Mouse (Mus musculus) frontal cortex, adult 2 months (tissue): ENCODE measurements around the gene Mecr. TPM values are rescaled to one million over a fixed set of nuclear protein-coding genes. Genes with fewer than 3 reads are reported as not detected.

ENCODE experiments used
- DNase-seq, 2 experiments: peaks; one replicate each; pipeline ENCODE4 v3.0.0; 2022; ENCODE audit warnings: low spot score in 1 of 2; ENCODE audit errors: extremely low spot score in 1 of 2
- polyA plus RNA-seq: library from polyadenylated mRNA; depleted of rRNA; stranded (reverse); fragments of >200 nt; gene quantifications from 2 replicates; pipeline ENCODE4 v1.2.3, GENCODE M21; 2012

Gene Mecr
- polyA plus RNA-seq, 1 experiment: 54.4 TPM

DNA sequence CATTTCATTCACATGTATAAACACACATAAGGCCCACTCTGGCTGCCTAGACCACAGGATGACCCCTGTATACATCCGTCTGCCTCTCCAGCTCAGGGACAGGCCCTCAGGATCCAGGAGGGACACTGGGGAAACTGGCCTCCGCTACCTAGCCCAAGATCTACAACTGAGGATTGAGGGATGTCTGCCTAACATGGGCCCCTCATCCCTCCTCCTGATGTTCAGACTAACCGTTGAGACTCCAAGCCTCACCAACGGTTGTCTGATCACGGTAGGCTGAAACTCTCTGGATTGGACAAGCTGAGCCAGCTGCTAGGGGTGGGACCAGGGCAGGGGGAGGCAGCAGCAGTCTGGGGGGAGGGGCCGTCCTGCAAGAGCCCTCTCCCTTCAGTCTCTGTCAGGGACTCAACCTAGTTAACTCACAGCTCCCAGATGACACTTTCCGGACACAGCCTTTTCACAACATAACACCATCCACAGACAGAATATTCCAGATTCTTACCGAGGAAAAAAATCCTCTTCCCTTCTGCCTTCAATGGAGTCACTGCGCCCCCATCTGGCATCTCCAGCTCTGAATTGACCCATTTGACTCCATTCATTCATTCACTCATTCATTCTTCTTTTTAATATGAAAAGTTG, 9.2 kb upstream of the Mecr start:
- DNase-seq: peak in 1 of 2 experiments; percentile 65

DNA sequence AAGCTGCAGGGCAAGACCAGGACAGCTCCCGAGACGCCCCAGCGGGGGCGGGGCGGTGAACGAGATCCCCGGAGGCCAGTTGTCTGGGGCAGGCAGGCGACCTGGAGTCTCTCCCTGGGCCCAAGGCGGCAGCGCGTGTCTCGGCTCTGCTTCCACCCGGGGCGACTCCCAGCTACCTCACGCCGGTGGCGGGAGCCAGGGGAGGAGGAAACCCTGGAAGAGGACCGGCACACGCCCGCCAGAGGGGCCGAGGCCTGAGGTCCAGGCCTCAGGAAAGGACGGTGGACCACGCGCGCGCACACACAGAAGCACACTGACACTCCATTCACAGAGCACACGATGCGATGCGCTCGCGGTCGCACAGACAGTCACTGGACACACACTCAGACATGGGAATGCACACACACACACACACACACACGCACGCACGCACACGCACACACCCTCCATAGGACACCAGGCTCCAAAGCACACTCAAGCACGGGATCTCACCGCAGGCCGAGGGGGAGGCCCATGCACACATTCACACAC, 6.9 kb upstream of the Mecr start:
- no peak for DNase-seq

DNA sequence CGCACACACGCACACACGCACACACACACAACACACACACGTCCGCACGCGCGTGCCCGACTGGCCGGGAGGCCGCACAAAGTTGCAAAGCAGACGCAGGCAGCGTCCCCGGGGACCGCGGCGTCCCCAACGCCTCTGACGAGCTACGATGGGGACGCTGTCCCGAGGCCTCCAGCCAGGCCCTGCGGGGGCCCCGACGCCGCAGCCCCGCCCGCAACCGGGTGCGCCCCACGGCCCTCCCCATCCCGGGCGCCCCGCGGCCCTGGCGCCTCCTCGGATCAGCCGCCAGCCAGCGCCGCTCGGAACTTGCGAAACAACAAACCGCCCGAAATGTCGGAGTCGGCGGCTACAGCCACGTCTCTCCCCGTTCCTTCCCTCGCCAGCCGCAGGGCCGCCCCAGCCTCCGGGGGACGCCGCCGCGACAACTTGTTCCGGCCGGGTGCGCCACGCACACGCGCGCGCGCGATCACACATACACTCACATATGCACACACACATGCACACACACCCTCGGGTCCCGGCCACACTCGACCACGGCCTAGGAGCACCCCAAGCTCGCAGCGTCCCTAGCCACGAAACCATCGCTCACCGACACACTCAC, 6.3 kb upstream of the Mecr start:
- no peak for DNase-seq

DNA sequence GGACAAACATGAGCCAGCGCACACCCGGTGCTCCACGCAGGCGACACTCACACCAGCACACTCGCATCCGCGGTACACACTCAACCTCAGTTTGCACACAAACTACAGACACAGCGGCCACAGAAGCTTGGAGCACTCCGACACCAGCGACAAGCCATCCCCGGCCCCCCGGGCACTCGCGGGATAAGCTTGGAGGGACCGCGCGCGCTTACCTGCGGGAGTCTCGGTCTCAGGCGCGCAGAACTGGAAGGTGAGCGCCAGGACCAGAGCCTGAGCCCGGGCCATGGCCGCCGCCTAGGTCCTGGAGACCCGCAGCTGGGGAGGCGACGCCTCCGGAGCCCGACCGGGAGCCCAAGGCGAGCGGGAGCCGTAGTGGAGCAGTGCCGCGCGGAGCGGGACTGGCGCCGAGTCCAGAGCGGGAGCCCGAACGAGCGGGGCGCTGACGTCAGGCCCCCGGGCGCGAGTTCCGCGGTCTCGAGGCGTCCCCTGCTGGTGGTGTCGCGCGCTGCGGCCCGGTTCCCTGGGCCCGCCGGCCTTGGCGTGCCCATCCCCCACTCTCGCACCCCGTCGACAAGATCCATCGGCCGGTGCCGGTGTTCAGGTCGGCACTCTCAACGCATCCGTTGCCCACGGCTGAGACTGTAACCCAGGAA, 5.3 kb upstream of the Mecr start, which contains the start of gene Ptpru:
Ptpru (minus strand) TSS at position 417 of the 653 bp plus-strand sequence.
- DNase-seq: peak; percentile 44 to 95

DNA sequence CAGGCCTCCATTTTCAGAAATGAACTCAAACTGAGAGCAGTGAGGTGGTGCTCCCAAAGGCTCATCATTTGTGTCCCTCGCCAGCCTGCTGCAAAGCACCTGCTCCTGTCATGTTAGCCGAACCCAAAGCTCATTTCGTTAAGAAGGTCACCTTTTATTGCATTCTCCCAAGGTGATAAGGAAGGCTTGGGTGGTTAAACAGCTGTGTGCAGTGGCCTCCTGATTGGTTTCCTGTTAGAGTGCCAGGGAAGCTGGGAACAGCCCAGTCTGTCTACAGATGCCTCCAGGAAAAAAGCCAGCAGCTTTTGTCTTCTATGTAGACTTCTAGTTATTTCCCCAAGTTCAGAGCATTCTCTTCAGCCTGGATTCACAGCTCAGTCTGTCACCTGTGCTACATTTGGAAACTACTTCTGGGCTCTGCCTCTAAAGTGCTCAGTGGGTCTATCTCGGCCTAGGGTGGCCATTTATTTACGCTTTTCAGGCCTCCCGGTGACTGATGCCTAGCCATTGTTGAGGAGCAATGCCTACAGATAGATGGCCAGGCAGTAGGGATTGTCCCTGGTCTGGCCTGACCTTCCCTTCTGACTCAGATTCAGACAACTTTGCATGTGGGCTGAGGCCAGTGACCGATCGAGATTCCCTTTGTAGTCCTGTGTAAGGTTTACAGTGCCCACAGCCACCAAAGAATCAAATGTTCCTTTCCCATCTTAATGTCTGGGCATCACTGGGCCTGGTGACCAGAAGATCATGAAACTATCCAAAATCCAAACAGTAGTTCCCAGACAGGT, 2.9 kb downstream of the Mecr start:
- DNase-seq: no peak

DNA sequence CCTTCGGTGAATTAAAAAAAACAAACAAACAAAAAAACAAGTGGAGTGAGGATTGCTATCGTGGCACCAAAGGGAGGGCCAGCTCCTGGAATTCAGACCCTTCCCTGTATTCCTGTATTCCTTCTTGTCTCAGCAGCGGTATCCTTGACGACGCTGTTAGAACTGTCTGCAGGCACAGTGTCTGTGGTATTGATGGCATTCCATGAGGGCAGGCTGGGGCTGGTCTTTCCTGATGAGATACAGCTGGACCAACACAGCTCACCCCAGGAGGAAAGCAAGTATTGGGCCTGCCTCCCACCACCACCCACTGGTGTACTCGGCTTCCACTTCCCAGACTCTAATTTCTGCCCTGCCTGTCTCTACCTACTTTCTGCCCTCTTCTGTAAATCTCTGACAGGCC, 4.8 kb downstream of the Mecr start:
- no peak for DNase-seq

DNA sequence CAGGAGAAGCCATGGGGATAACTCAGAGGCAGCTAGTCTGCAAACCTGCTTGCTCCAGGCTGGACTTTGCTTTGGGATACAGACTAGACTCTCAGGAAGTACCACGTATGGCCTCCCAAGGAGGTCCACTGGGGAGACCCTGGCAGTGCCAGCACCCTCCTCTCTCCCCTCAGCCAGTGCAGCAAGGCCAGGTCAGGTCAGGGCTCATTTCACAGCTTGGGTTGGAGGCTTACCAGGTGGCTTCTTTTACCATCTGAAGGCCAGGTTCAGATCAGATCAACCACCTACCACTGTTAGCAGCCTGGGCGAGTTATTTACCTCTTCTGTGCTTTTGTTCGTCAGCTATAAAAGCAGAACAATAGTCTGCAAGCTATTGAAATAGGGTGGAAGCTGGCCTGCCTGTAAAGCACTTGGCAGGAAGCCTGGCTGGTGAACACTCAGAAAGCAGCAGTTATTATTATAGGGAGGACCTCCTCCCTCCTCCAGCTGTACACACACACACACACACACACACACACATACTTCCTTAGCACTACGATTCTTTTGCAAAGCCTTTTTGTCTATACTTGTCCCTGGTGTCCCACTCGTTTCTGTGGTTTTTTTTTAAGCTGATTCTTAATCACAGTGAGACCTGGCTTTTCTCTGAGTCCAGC, 6.8 kb downstream of the Mecr start:
- peak in 1 of 2 experiments; percentile 72 for DNase-seq

DNA sequence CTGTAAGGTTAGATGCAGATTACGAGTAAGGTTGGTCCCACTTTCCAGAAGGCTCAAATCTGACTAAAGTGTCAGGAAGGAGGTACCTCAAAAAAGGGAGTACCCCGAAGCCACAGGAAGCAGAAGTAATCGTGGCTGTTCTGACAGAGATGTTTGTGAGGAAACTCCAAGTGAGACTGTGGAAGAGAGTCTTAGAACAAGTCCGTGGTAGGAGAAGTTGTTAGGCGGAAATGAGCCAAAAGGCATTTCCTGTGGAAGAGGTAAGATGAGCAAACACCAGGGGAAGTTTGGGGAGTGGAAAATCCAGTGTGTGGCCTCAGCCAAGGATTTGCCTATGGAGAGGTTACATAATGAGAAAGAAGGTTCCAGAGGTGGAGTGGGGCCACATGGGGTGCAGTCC, 11.7 kb downstream of the Mecr start:
- DNase-seq: no peak

DNA sequence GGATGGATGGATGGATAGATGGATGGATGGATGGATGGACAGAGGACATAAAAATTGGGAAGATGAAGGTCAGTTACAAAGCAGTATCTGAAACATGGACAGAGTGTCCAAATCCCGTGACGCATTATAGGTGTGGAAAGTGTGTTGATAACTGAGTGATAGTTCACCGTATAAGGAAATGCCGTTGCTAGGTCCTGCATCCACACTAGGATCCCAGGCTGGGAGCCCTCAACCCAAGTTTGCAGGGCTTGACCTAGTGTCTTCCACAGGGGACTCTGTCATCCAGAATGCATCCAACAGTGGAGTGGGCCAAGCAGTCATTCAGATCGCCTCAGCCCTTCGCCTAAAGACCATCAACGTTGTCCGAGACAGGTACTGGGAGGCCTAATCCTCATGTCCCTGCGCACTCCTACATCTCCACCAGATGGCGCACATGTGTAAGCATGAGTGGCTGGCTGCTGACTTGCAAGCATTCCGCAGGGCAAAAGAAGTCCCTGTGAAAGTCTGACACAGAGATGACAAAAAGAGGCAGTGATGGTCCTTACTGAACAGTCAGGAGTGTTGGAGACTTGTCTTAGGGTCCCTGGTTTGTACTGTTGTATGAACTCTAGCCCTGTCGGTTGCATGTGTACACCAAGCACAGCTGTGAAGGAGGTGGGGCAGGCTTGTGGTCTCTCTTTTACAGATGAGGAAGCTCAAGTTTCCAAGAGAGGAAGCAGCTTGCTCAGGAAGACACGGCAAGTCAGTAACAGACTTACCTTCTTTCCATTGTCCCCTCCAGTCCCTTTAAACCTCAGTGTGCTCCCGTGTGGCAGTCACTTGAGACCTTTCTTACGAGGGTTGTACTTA, 17.4 kb downstream of the Mecr start:
- DNase-seq: peak; percentile 67 to 93

DNA sequence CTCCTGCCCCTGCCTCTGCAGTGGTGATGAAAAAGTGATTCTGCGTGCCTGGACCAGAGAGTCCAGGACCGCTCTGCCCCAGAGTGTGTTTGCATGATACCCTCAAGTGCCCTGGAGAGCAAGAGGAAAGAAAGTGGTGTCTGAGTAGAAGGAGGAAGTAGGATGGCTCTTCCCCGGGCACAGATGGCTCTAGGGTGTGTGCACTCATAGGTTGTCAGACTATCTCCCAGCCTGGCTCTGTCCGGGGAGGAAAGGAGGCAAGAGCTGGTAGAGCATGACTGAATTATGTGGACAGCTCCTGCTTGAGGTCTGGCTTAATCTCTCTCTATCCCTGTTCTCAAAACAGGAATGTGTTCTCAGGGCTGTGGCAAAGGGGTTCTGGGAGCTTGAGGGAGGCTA, 18.1 kb downstream of the Mecr start:
- no peak for DNase-seq

DNA sequence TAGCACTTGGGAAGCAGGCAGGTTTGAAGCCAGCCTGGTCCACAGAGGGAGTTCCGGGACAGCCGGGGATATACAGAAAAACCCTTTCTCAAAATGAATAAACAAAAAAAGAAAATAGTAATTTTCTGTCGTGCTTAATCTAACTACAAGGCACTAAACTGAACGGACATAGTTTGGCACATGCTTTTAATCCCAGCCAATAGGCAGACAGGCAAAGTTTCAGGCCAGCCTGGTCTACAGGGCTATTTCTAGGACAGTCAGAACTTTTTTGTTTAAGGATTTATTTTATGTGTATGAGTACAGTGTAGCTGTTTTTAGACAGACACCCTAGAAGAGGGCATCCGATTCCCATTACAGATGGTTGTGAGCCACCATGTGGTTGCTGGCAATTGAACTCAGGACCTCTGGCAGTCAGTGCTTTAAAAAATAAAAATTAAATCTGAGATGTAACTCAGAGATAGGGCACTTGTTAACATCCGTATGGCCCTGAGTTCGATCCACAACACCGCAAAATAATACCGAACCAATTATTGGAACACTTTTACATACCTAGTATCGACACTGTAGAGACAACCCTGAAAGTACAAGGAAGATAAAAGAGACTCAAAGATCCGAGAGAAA, 29.5 kb downstream of the Mecr start:
- DNase-seq: peak in 1 of 2 experiments; percentile 11

DNA sequence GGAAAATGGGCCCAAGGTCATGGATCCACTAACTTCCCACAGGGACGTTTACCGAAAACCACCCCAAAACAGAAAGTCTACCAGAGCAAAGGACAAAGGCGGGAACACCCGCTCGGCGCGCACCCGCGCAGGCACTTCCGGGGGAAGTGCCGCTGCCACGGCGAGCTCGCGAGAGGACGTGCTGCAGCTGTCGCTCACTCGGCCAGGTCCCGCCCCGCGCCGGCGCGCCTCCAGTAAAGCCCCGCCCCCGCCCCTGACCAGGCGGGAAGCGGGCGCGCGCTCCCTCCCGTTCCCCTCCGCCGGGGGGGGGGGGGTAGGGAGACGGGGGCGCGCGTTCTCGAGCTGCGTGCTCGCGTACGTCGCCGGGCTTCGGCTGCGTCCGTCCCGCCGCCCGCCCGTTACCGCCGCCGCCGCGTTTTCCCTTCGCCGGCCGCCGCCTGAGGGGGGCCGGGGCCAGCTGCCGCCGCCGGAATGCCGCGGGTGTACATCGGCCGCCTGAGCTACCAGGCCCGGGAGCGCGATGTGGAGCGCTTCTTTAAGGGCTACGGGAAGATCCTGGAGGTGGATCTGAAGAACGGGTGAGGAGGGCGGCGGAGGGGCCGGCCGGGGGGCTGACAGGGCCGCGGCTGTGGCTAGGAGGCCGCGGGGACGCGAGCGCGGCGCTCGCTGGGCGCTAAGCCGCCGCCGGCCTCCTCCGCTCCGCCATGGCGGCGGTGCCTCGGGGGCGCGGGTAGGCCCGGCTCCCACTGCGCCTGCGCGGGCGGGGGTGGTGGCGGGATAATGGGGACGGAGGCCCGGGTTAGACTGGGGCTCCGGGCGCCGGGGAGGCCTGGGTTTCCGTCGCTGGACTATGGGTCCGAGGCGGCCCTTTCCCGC, 30.3 kb downstream of the Mecr start, which contains the start of gene Srsf4:
Srsf4 (plus strand) TSS at position 325 of the 876 bp plus-strand sequence.
- DNase-seq: peak; percentile 84 to 90

DNA sequence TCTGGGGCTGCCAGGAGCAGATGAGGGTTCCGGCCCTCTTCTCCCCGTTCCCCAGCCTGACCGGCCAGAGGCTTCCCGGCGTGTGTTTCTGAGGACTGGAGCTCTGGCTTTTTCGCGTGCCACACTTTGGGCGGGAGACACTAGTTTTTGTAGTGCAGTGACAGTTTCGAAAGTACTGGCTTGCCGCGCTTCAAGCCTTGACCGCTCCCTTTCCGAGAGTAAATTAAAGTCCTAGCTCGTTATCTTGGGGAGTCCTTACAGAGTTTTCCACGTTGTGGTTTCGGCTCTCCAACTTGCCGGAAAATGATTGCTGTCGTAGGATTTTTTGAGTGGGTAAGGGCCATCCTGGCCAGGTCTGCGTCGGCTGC, 30.9 kb downstream of the Mecr start:
- no peak for DNase-seq

DNA sequence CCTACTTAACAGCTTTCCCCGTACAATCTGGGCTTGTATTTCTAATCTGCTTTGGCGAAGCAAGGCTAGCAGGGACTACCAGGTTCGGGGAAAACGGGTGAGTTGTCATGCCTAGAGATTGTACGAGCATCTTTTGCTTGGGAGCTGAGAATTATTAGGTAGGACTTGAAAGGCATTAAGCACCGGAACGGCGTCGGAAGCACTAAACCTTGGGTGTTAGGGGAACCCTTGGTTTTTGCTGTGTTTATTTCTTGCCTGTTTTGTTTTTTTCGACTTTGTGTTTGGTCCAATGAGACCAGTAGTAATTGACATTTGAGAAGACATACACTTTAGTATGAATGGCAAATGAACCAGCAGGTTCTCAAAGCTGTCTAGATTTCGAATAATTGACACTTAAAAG, 31.3 kb downstream of the Mecr start:
- no peak for DNase-seq

DNA sequence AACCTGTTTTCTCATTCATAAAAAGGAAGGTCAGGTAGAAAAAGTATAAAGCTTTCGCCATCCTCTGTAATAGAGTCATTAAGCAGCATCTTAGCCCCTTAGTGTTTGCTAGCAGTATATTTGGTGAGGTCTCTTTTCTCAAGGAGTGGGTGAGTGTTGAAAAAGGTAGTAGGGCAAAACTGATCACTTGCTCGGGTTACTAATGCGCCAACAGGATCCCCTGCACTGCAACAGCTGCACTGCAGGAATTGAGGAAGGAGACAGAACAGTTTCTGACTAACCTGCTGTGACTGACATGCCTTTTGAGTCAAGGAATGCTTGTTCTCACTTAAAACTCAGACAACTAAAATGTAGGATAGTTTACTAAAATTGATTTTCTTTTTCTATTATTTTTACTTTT, 32.0 kb downstream of the Mecr start:
- DNase-seq: no peak

DNA sequence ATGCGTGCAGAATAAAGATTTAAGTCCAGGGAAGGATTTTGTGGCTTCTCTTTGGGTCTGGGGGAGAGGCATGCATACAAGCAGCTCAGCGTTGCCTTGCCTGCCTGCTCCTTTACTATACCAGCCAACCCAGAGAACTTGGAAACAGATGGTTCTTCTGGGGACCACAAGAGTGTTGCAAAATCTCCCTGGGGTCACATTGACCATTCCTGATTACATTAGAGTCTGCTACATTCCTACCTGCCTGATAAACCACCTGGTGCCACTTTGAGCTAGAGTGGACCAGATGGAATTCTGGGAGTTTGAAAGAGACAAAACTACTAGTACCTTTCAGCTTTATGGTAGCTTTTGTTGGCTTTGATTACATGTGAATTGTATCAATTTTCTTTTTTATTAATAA, 33.6 kb downstream of the Mecr start:
- no peak for DNase-seq

DNA sequence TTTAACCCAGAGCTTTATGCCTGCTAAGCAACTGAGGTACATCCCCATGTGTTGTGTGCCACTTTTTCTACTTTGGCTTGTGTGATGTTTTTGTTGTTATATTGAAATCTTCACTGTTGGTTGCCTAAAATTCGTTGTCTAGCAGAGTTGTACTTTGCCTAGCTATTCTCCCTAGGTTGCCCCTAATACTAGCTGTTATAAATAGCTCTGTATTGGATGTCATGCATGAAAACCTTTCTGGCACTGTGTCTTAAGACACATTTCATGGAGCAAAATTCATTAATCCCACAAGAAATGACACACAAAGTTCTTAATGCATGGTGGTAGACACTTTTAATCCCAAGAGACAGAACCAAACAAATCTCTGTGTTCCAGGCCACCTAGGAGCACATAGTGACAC, 36.4 kb downstream of the Mecr start:
- DNase-seq: no peak

DNA sequence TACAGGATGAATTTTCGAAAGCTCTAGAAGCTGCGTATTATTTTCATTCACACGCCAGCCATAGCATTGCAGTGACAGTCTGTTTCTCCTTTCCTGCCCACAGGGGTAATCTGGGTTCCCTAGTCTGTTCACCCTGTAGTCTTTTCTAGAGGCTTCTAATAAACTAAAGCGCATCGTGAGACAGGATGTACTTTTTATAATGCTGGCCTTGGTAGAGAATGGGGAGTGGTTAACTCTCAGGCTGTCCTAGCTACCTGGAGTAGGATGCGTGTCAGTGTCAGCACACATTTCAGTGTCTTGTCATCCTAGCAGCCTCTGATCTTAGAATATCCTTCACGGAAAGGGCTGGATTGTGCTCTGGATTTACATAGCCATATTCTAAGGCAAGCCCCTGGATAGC, 38.0 kb downstream of the Mecr start:
- DNase-seq: no peak
